Mouse (Mus musculus) cerebellum, adult 11 months (tissue): ENCODE results near the gene Mfap1b.
A peak's percentile ranks its signal among the peaks of the same experiment; 100 is the strongest.
"Not testable (repeated sequence)": the region's sequence is repeated elsewhere in the genome, so short reads cannot be mapped to it uniquely, and the experiment has no call there.

Source experiments
- DNase-seq: peaks from one replicate; pipeline ENCODE4 v3.0.0; 2022

The Mfap1b gene

GRCm38 (mm10) chr2:121473301-121474179, at the start of gene Mfap1b:
Gene Mfap1b, minus strand, starts transcription at chr2:121474067.
- peak; percentile 76 for DNase-seq

- not testable (repeated sequence) for DNase-seq
Measured at GRCm38 (mm10) chr2:121522830-121523229, 49.0 kb upstream of the Mfap1b start.

GRCm38 (mm10) chr2:121522006-121522405, 48.1 kb upstream of the Mfap1b start:
- DNase-seq: no peak

- DNase-seq: not testable (repeated sequence)
Measured at GRCm38 (mm10) chr2:121518711-121519110, 44.8 kb upstream of the Mfap1b start.

- DNase-seq: no peak
Measured at GRCm38 (mm10) chr2:121518106-121518505, 44.2 kb upstream of the Mfap1b start.

GRCm38 (mm10) chr2:121514211-121514610, 40.3 kb upstream of the Mfap1b start:
- DNase-seq: no peak

- not testable (repeated sequence) for DNase-seq
Measured at GRCm38 (mm10) chr2:121512991-121513765, 39.3 kb upstream of the Mfap1b start.

GRCm38 (mm10) chr2:121511401-121511800, 37.5 kb upstream of the Mfap1b start:
- DNase-seq: no peak

- peak; percentile 22 for DNase-seq
Measured at GRCm38 (mm10) chr2:121509584-121509983, 35.7 kb upstream of the Mfap1b start.

GRCm38 (mm10) chr2:121507951-121508330, 34.1 kb upstream of the Mfap1b start:
- DNase-seq: no peak

- DNase-seq: no peak
Measured at GRCm38 (mm10) chr2:121507173-121507950, 33.5 kb upstream of the Mfap1b start.

GRCm38 (mm10) chr2:121505942-121506882, 32.3 kb upstream of the Mfap1b start, which contains the start of the genes Mfap1a and Wdr76:
Gene Mfap1a, minus strand, starts transcription at chr2:121506665.
Gene Wdr76, plus strand, starts transcription at chr2:121506723.
- DNase-seq: peak; percentile 71

GRCm38 (mm10) chr2:121501550-121501949, 27.7 kb upstream of the Mfap1b start:
- not testable (repeated sequence) for DNase-seq

- DNase-seq: not testable (repeated sequence)
Measured at GRCm38 (mm10) chr2:121484403-121484802, 10.5 kb upstream of the Mfap1b start.

GRCm38 (mm10) chr2:121483576-121483975, 9.7 kb upstream of the Mfap1b start:
- DNase-seq: no peak

- not testable (repeated sequence) for DNase-seq
Measured at GRCm38 (mm10) chr2:121480916-121481315, 7.0 kb upstream of the Mfap1b start.

- DNase-seq: no peak
Measured at GRCm38 (mm10) chr2:121480498-121480897, 6.6 kb upstream of the Mfap1b start.

- DNase-seq: no peak
Measured at GRCm38 (mm10) chr2:121477491-121478266, 3.8 kb upstream of the Mfap1b start.

GRCm38 (mm10) chr2:121475306-121475705, 1.4 kb upstream of the Mfap1b start:
- DNase-seq: not testable (repeated sequence)

GRCm38 (mm10) chr2:121474180-121474535, 291 bp upstream of the Mfap1b start:
- no peak for DNase-seq

GRCm38 (mm10) chr2:121472783-121473182, 1.1 kb downstream of the Mfap1b start:
- DNase-seq: not testable (repeated sequence)
